Mouse (Mus musculus): Measurements from ENCODE around the gene Teddm3.

DNA sequence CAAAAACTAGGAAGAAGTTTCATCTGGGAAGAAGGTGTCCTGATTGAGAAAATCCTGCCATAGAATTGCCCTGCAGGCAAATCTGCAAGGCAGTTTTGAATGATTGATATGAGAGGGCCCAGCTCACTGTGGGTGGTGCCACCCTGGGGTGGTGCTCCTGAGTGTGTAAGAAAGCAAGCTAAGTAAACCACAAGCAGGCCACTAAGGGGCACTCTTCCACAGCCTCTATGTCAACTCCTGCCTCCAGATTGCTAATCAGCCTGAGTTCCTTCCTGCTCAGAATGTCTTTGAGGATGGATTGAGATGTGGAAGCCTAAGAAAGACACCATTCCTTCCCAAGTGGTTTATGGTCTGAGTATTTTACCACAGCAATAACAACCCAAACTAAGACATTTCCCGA, 44.3 kb downstream of the Teddm3 start:
- TF ChIP-seq POLR2A (IDR thresholded peaks at IDR 0.05; ENCODE audit: extremely low read depth, insufficient read depth, low read length) (no peak), CTCF (IDR thresholded peaks at IDR 0.05; ENCODE audit: low read depth, low read length) (no peak)
